Mouse (Mus musculus) layer of hippocampus, adult 9-11 months (tissue): ENCODE measurements around the gene Ugt1a7c.

Experiments used
- DNase-seq: peaks from one replicate; pipeline ENCODE4 v3.0.0; 2022

Gene Ugt1a7c

GRCm38 (mm10) chr1:88264237-88264868, 169.5 kb downstream of the Ugt1a7c start:
- no peak for DNase-seq

GRCm38 (mm10) chr1:88264869-88265240, 170.0 kb downstream of the Ugt1a7c start:
- no peak for DNase-seq

GRCm38 (mm10) chr1:88266123-88266522, 171.3 kb downstream of the Ugt1a7c start:
- DNase-seq = no peak

GRCm38 (mm10) chr1:88267489-88267888, 172.6 kb downstream of the Ugt1a7c start:
- no peak for DNase-seq

GRCm38 (mm10) chr1:88268070-88268469, 173.2 kb downstream of the Ugt1a7c start:
- DNase-seq = no peak
